Mouse (Mus musculus) adrenal gland (tissue): Measurements from ENCODE around the gene Cfap44.

Experiments
- intact Hi-C: fragments of 180-260 bp; cut with DNase I; formaldehyde crosslinking; loops from one replicate; pipeline ENCODE4 v1.15.1; 2025

The Cfap44 gene

DNA sequence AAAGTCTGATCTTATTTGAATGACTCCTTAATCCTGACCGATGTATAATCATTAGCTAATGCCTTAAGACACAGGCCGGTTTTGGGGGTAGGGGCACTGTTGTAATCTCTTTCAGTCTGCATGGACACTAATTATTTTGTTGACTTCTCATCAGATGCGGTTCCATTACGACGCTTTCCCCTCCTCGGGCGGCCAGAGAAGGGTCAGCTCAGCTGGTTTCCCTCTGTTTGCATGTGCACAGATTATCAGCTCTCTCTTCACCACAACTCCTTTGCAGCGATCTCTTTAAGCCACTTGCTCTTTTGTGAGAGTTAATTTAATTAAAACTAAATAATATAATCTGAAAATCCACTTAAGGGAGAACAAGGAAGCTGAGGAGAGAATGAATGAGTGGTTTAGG is 135.1 kb downstream of the Cfap44 start:
- intact Hi-C loops, result no loop called here

GRCm38 (mm10) chr16:44530191-44530590 is 135.6 kb downstream of the Cfap44 start:
- intact Hi-C loops, result no loop called here

DNA sequence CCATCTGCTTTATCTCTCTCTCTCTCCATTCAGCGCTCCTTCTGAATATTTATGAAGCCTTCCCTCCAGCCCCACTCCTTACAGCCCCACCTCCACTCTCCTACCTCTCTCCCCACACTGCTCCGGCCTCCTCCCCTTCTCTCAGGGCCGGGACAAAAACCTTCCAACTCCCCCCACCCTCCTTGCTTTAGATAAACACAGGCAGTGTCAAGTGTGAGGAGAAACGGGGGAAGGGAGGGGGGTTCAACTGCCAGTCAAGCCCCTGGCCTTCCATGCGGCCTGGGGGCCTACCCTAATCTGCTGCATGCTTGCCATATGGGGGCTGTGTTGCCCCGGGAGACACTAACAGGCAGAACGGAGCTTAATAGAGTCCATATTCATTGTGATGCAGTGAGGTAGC is 136.2 kb downstream of the Cfap44 start:
- intact Hi-C loops, result no loop called here

GRCm38 (mm10) chr16:44531239-44531797 is 136.7 kb downstream of the Cfap44 start:
- intact Hi-C loops, result no loop called here
